ENCODE assay signal across 11 mouse cellular contexts in genomic region chr15:100830682-100831081, GRCm38 (mm10). TPM values are rescaled to one million over a fixed set of nuclear protein-coding genes. Genes with fewer than 3 reads are reported as not detected.
DNase-seq lines count a peak whose midpoint lies in the region; ATAC-seq and TF ChIP-seq lines count a peak whose summit lies in the region.
"Had no signal": no experiment of that assay in that cellular context is flagged by ENCODE, and none has a peak within 500 bp of the region (broad histone marks: within the 10 kb centered on the region; RNA-seq: fewer than 3 reads in every experiment).

No protein-coding gene starts in this region.

- no peak overlapping the region for H3K4me2 ChIP-seq in neural tube, embryonic 11.5 days (ENCODE audit: low read depth)
- H3K4me2 ChIP-seq: embryonic facial prominence, embryonic 12.5 days had no signal

- no peaks in the 10 kb centered on the region for H3K36me3 ChIP-seq in neural tube, embryonic 11.5 days (ENCODE audit: control insufficient read depth, insufficient read depth, low read length)
- H3K36me3 ChIP-seq in midbrain, embryonic 10.5 days: no peaks in the 10 kb centered on the region
- H3K36me3 ChIP-seq: embryonic facial prominence, embryonic 12.5 days had no signal

- DNase-seq in gastrocnemius, adult 2 months: no peak
- DNase-seq in gastrocnemius, adult 8-10 months (ENCODE audit: low spot score in 2 of 2): no peak
- DNase-seq in neural tube, embryonic 11.5 days (ENCODE audit: low spot score): peak; percentile 44
- DNase-seq in neural tube, embryonic 10.5 days (ENCODE audit: extremely low spot score, low spot score): no peak
- peak; percentile 56 for DNase-seq in thymus, postnatal 25 days
- DNase-seq in midbrain, embryonic 10.5 days (ENCODE audit: low spot score): no peak
- DNase-seq in heart, adult 18-20 months: no peak
- DNase-seq: kidney, adult 9 months; lung, adult 2 months had no signal

- WGBS in neural tube, embryonic 11.5 days: 58% methylated on average over 6 of the region's 6 CpGs
- WGBS in midbrain, embryonic 10.5 days: 50% methylated on average over 6 of the region's 6 CpGs

- no peak for ATAC-seq in neural tube, embryonic 11.5 days (ENCODE audit: insufficient read depth, low FRiP score, low TSS enrichment)
- ATAC-seq in common myeloid progenitor, adult 5-6 weeks (replicated peaks; ENCODE audit: low read depth, poor library complexity, severe bottlenecking): 0 out of 2 replicates have a peak, but pooled peaks have one; percentile 58

- 0 out of 2 replicates have a peak, but pooled peaks cover under 1% of the 10 kb centered on the region for H3K27me3 ChIP-seq in neural tube, embryonic 11.5 days (ENCODE audit: control insufficient read depth, insufficient read depth, low read length)
- H3K27me3 ChIP-seq in midbrain, embryonic 10.5 days (ENCODE audit: low read depth, poor library complexity, severe bottlenecking): peaks cover 11% of the 10 kb centered on the region

- H3K4me3 ChIP-seq in gastrocnemius, adult 2 months: no peak overlapping the region
- no peak overlapping the region for H3K4me3 ChIP-seq in neural tube, embryonic 11.5 days (ENCODE audit: low read depth, low read length)
- H3K4me3 ChIP-seq in midbrain, embryonic 10.5 days: no peak overlapping the region
- H3K4me3 ChIP-seq: embryonic facial prominence, embryonic 12.5 days had no signal

- H3K9me3 ChIP-seq in neural tube, embryonic 11.5 days (ENCODE audit: control insufficient read depth, low read length): no peaks in the 10 kb centered on the region
- H3K9me3 ChIP-seq in midbrain, embryonic 10.5 days (replicated peaks): no peaks in the 10 kb centered on the region

- TF ChIP-seq CTCF in gastrocnemius, adult 2 months (IDR thresholded peaks at IDR 0.05): peak; percentile 42

- no peak overlapping the region for H3K27ac ChIP-seq in gastrocnemius, adult 2 months
- no peak overlapping the region for H3K27ac ChIP-seq in neural tube, embryonic 11.5 days (ENCODE audit: low read depth, low read length)
- no peak overlapping the region for H3K27ac ChIP-seq in midbrain, embryonic 10.5 days (replicated peaks)
- H3K27ac ChIP-seq: embryonic facial prominence, embryonic 12.5 days had no signal

- intact Hi-C loops in gastrocnemius, adult 2 months (cut with DNase I): no loop called here

- H3K4me1 ChIP-seq in neural tube, embryonic 11.5 days (ENCODE audit: control insufficient read depth, insufficient read depth, low read length): no peaks in the 10 kb centered on the region
- no peaks in the 10 kb centered on the region for H3K4me1 ChIP-seq in midbrain, embryonic 10.5 days
- H3K4me1 ChIP-seq: embryonic facial prominence, embryonic 12.5 days had no signal

- H3K9ac ChIP-seq in neural tube, embryonic 11.5 days (ENCODE audit: low read length): no peak overlapping the region
- H3K9ac ChIP-seq: embryonic facial prominence, embryonic 12.5 days had no signal

RNA-seq across cellular contexts. Expression of gene Scn8a, which starts 39.0 kb away (rescaled TPM):
- total RNA-seq in gastrocnemius, adult 2 months (2021): under 1 TPM; 0.03 to 0.14 TPM
- under 1 TPM in 3 of 4 experiments, not detected in 1; 0.12 to 0.22 (median 0.20) TPM for total RNA-seq in gastrocnemius, adult 8-10 months (2022)
- polyA plus RNA-seq in neural tube, embryonic 11.5 days (2014; fragmentation: Nextera tagmentation; extraction: Ambion mirVana): 9.7 and 12.7 TPM in 2 replicates
- total RNA-seq in common myeloid progenitor, adult 5-6 weeks (2017): not detected in 2 replicates
- polyA plus RNA-seq in midbrain, embryonic 10.5 days (2016; fragmentation: Nextera tagmentation; extraction: Ambion mirVana): 10.6 and 12.3 TPM in 2 replicates
- total RNA-seq in heart, adult 18-20 months (2021): not detected

Comparison
In these comparisons a context has a peak if more than half of its experiments do, and no peak if none do; other contexts are left out.
1. DNase-seq: peak in neural tube, embryonic 11.5 days (single experiment) and thymus, postnatal 25 days (single experiment); none in gastrocnemius, adult 2 months (single experiment), gastrocnemius, adult 8-10 months (0 of 2), neural tube, embryonic 10.5 days (single experiment), midbrain, embryonic 10.5 days (single experiment) and heart, adult 18-20 months (0 of 2).